Mouse (Mus musculus): ENCODE results near the gene Atf7.
"Not testable (repeated sequence)": the region's sequence is repeated elsewhere in the genome, so short reads cannot be mapped to it uniquely, and the experiment has no call there.

Atf7 gene

GRCm38 (mm10) chr15:102619486-102619885 lies 5.8 kb downstream of the Atf7 start:
- no peak for DNase-seq

GRCm38 (mm10) chr15:102617654-102618053 lies 7.6 kb downstream of the Atf7 start:
- no peak for DNase-seq

- no peak for DNase-seq
These were observed 9.1 kb downstream of the Atf7 start for GRCm38 (mm10) chr15:102616174-102616573.

GRCm38 (mm10) chr15:102614224-102614623 lies 11.0 kb downstream of the Atf7 start:
- DNase-seq: no peak

- DNase-seq: no peak
These were observed 12.3 kb downstream of the Atf7 start for GRCm38 (mm10) chr15:102612966-102613365.

- DNase-seq: not testable (repeated sequence)
These were observed 16.7 kb downstream of the Atf7 start for GRCm38 (mm10) chr15:102608586-102608985.

GRCm38 (mm10) chr15:102593996-102594656 lies 31.1 kb downstream of the Atf7 start:
- DNase-seq: no peak

- no peak for DNase-seq
These were observed 32.6 kb downstream of the Atf7 start for GRCm38 (mm10) chr15:102592674-102593073.

GRCm38 (mm10) chr15:102590567-102590966 lies 34.7 kb downstream of the Atf7 start:
- DNase-seq: no peak

GRCm38 (mm10) chr15:102589826-102590225 lies 35.4 kb downstream of the Atf7 start:
- no peak for DNase-seq

- no peak for DNase-seq
These were observed 39.8 kb downstream of the Atf7 start for GRCm38 (mm10) chr15:102585501-102585900.

- peak; percentile 57 to 61 for DNase-seq
These were observed 41.4 kb downstream of the Atf7 start for GRCm38 (mm10) chr15:102583708-102584383.

GRCm38 (mm10) chr15:102581205-102581604 lies 44.1 kb downstream of the Atf7 start:
- no peak for DNase-seq

- no peak for DNase-seq
These were observed 46.9 kb downstream of the Atf7 start for GRCm38 (mm10) chr15:102578351-102578750.

- DNase-seq: no peak
These were observed 48.3 kb downstream of the Atf7 start for GRCm38 (mm10) chr15:102576972-102577371.

GRCm38 (mm10) chr15:102572081-102572480 lies 53.2 kb downstream of the Atf7 start:
- DNase-seq: no peak

- DNase-seq: no peak
These were observed 57.4 kb downstream of the Atf7 start for GRCm38 (mm10) chr15:102567849-102568248.

GRCm38 (mm10) chr15:102563681-102564080 lies 61.6 kb downstream of the Atf7 start:
- DNase-seq: peak; percentile 41 to 47

- no peak for DNase-seq
These were observed 62.2 kb downstream of the Atf7 start for GRCm38 (mm10) chr15:102563061-102563460.

- no peak for DNase-seq
These were observed 62.8 kb downstream of the Atf7 start for GRCm38 (mm10) chr15:102562491-102562890.

GRCm38 (mm10) chr15:102557580-102557979 lies 67.7 kb downstream of the Atf7 start:
- peak; percentile 34 to 49 for DNase-seq

GRCm38 (mm10) chr15:102555581-102555980 lies 69.7 kb downstream of the Atf7 start:
- no peak for DNase-seq

GRCm38 (mm10) chr15:102552599-102552998 lies 72.7 kb downstream of the Atf7 start:
- no peak for DNase-seq

- peak; percentile 90 to 92 for DNase-seq
These were observed 77.8 kb downstream of the Atf7 start for GRCm38 (mm10) chr15:102547478-102547877.
